Mouse (Mus musculus): ENCODE results near the gene Esrrg. TPM values are rescaled to one million over a fixed set of nuclear protein-coding genes. Genes with fewer than 3 reads are reported as not detected.

Gene Esrrg
- polyA plus RNA-seq, 1 experiment from 2014 or later: 34.2 TPM

GRCm38 (mm10) chr1:187787055-187788016 lies 178.7 kb downstream of the Esrrg start:
- no peak overlapping the region for H3K9ac ChIP-seq (ENCODE audit: low read depth, low read length)
- H3K27ac ChIP-seq (ENCODE audit: low read depth, low read length): no peak overlapping the region
- no peaks in the 10 kb centered on the region for H3K9me3 ChIP-seq (replicated peaks; ENCODE audit: control insufficient read depth, low read length)
- 63% methylated on average over 7 of the region's 7 CpGs for WGBS (ENCODE audit: insufficient replicate concordance)
- no peak overlapping the region for H3K4me2 ChIP-seq
- no peaks in the 10 kb centered on the region for H3K36me3 ChIP-seq (ENCODE audit: control insufficient read depth, insufficient read depth, low read length)
- H3K4me1 ChIP-seq (ENCODE audit: control insufficient read depth, insufficient read depth, low read length): no peaks in the 10 kb centered on the region
- H3K27me3 ChIP-seq (ENCODE audit: control insufficient read depth, insufficient read depth, low read length): no peaks in the 10 kb centered on the region
- ATAC-seq (replicated peaks; ENCODE audit: insufficient number of reproducible peaks, low FRiP score, low TSS enrichment): no peak
- no peak overlapping the region for H3K4me3 ChIP-seq (ENCODE audit: low read depth, low read length)

GRCm38 (mm10) chr1:187794240-187794930 lies 185.8 kb downstream of the Esrrg start:
- Histone ChIP-seq H3K36me3 (ENCODE audit: control insufficient read depth, insufficient read depth, low read length) (no peaks in the 10 kb centered on the region), H3K27ac (ENCODE audit: low read depth, low read length) (no peak overlapping the region), H3K4me3 (ENCODE audit: low read depth, low read length) (no peak overlapping the region), H3K4me2 (no peak overlapping the region), H3K9ac (ENCODE audit: low read depth, low read length) (no peak overlapping the region), H3K4me1 (ENCODE audit: control insufficient read depth, insufficient read depth, low read length) (peaks cover 10% of the 10 kb centered on the region), H3K27me3 (ENCODE audit: control insufficient read depth, insufficient read depth, low read length) (no peaks in the 10 kb centered on the region), H3K9me3 (replicated peaks; ENCODE audit: control insufficient read depth, low read length) (no peaks in the 10 kb centered on the region)
- ATAC-seq (replicated peaks; ENCODE audit: insufficient number of reproducible peaks, low FRiP score, low TSS enrichment): no peak
- WGBS (ENCODE audit: insufficient replicate concordance): 86% methylated on average over 5 of the region's 5 CpGs

GRCm38 (mm10) chr1:187795551-187795950 lies 187.0 kb downstream of the Esrrg start:
- Histone ChIP-seq H3K4me2 (no peak overlapping the region), H3K4me1 (ENCODE audit: control insufficient read depth, insufficient read depth, low read length) (peaks cover 10% of the 10 kb centered on the region), H3K27me3 (ENCODE audit: control insufficient read depth, insufficient read depth, low read length) (no peaks in the 10 kb centered on the region), H3K4me3 (ENCODE audit: low read depth, low read length) (no peak overlapping the region), H3K9ac (ENCODE audit: low read depth, low read length) (no peak overlapping the region), H3K27ac (ENCODE audit: low read depth, low read length) (peak overlapping the region; percentile 32; the same call in 1 of the 2 replicates), H3K9me3 (replicated peaks; ENCODE audit: control insufficient read depth, low read length) (no peaks in the 10 kb centered on the region), H3K36me3 (ENCODE audit: control insufficient read depth, insufficient read depth, low read length) (no peaks in the 10 kb centered on the region)
- WGBS (ENCODE audit: insufficient replicate concordance): 53% methylated on average over 3 of the region's 3 CpGs
- no peak for ATAC-seq (replicated peaks; ENCODE audit: insufficient number of reproducible peaks, low FRiP score, low TSS enrichment)

- H3K36me3 ChIP-seq (ENCODE audit: control insufficient read depth, insufficient read depth, low read length): no peaks in the 10 kb centered on the region
- ATAC-seq (replicated peaks; ENCODE audit: insufficient number of reproducible peaks, low FRiP score, low TSS enrichment): no peak
- H3K27ac ChIP-seq (ENCODE audit: low read depth, low read length): no peak overlapping the region
- WGBS (ENCODE audit: insufficient replicate concordance): 65% methylated on average over 7 of the region's 7 CpGs
- no peaks in the 10 kb centered on the region for H3K27me3 ChIP-seq (ENCODE audit: control insufficient read depth, insufficient read depth, low read length)
- no peak overlapping the region for H3K4me3 ChIP-seq (ENCODE audit: low read depth, low read length)
- no peak overlapping the region for H3K4me2 ChIP-seq
- peaks cover 20% of the 10 kb centered on the region for H3K4me1 ChIP-seq (ENCODE audit: control insufficient read depth, insufficient read depth, low read length)
- H3K9me3 ChIP-seq (replicated peaks; ENCODE audit: control insufficient read depth, low read length): no peaks in the 10 kb centered on the region
- no peak overlapping the region for H3K9ac ChIP-seq (ENCODE audit: low read depth, low read length)
Observed at GRCm38 (mm10) chr1:187799300-187799699, 190.7 kb downstream of the Esrrg start.

GRCm38 (mm10) chr1:187800761-187801160 lies 192.2 kb downstream of the Esrrg start:
- H3K4me2 ChIP-seq: no peak overlapping the region
- H3K4me3 ChIP-seq (ENCODE audit: low read depth, low read length): no peak overlapping the region
- H3K9ac ChIP-seq (ENCODE audit: low read depth, low read length): no peak overlapping the region
- no peaks in the 10 kb centered on the region for H3K36me3 ChIP-seq (ENCODE audit: control insufficient read depth, insufficient read depth, low read length)
- WGBS (ENCODE audit: insufficient replicate concordance): 62% methylated on average over 10 of the region's 10 CpGs
- no peaks in the 10 kb centered on the region for H3K27me3 ChIP-seq (ENCODE audit: control insufficient read depth, insufficient read depth, low read length)
- no peak for ATAC-seq (replicated peaks; ENCODE audit: insufficient number of reproducible peaks, low FRiP score, low TSS enrichment)
- H3K9me3 ChIP-seq (replicated peaks; ENCODE audit: control insufficient read depth, low read length): no peaks in the 10 kb centered on the region
- no peak overlapping the region for H3K27ac ChIP-seq (ENCODE audit: low read depth, low read length)
- peaks cover 18% of the 10 kb centered on the region for H3K4me1 ChIP-seq (ENCODE audit: control insufficient read depth, insufficient read depth, low read length)

- H3K9me3 ChIP-seq (replicated peaks; ENCODE audit: control insufficient read depth, low read length): no peaks in the 10 kb centered on the region
- peaks cover 15% of the 10 kb centered on the region for H3K4me1 ChIP-seq (ENCODE audit: control insufficient read depth, insufficient read depth, low read length)
- no peak overlapping the region for H3K27ac ChIP-seq (ENCODE audit: low read depth, low read length)
- no peak overlapping the region for H3K4me2 ChIP-seq
- no peak overlapping the region for H3K4me3 ChIP-seq (ENCODE audit: low read depth, low read length)
- no peaks in the 10 kb centered on the region for H3K36me3 ChIP-seq (ENCODE audit: control insufficient read depth, insufficient read depth, low read length)
- H3K9ac ChIP-seq (ENCODE audit: low read depth, low read length): no peak overlapping the region
- 52% methylated on average over 5 of the region's 5 CpGs for WGBS (ENCODE audit: insufficient replicate concordance)
- no peak for ATAC-seq (replicated peaks; ENCODE audit: insufficient number of reproducible peaks, low FRiP score, low TSS enrichment)
- no peaks in the 10 kb centered on the region for H3K27me3 ChIP-seq (ENCODE audit: control insufficient read depth, insufficient read depth, low read length)
Observed at GRCm38 (mm10) chr1:187803566-187803965, 195.0 kb downstream of the Esrrg start.

- no peak for ATAC-seq (replicated peaks; ENCODE audit: insufficient number of reproducible peaks, low FRiP score, low TSS enrichment)
- Histone ChIP-seq H3K9ac (ENCODE audit: low read depth, low read length) (no peak overlapping the region), H3K4me2 (no peak overlapping the region), H3K36me3 (ENCODE audit: control insufficient read depth, insufficient read depth, low read length) (no peaks in the 10 kb centered on the region), H3K4me1 (ENCODE audit: control insufficient read depth, insufficient read depth, low read length) (peaks cover 15% of the 10 kb centered on the region), H3K4me3 (ENCODE audit: low read depth, low read length) (no peak overlapping the region), H3K27ac (ENCODE audit: low read depth, low read length) (no peak overlapping the region), H3K9me3 (replicated peaks; ENCODE audit: control insufficient read depth, low read length) (no peaks in the 10 kb centered on the region), H3K27me3 (ENCODE audit: control insufficient read depth, insufficient read depth, low read length) (no peaks in the 10 kb centered on the region)
- WGBS (ENCODE audit: insufficient replicate concordance): 12% methylated on average over 5 of the region's 5 CpGs
Observed at GRCm38 (mm10) chr1:187803997-187804396, 195.4 kb downstream of the Esrrg start.

- ATAC-seq (replicated peaks; ENCODE audit: insufficient number of reproducible peaks, low FRiP score, low TSS enrichment): no peak
- Histone ChIP-seq H3K4me3 (ENCODE audit: low read depth, low read length) (no peak overlapping the region), H3K36me3 (ENCODE audit: control insufficient read depth, insufficient read depth, low read length) (no peaks in the 10 kb centered on the region), H3K9me3 (replicated peaks; ENCODE audit: control insufficient read depth, low read length) (no peaks in the 10 kb centered on the region), H3K27ac (ENCODE audit: low read depth, low read length) (no peak overlapping the region), H3K9ac (ENCODE audit: low read depth, low read length) (no peak overlapping the region), H3K27me3 (ENCODE audit: control insufficient read depth, insufficient read depth, low read length) (no peaks in the 10 kb centered on the region), H3K4me2 (no peak overlapping the region), H3K4me1 (ENCODE audit: control insufficient read depth, insufficient read depth, low read length) (peaks cover 15% of the 10 kb centered on the region)
- 76% methylated on average over 6 of the region's 6 CpGs for WGBS (ENCODE audit: insufficient replicate concordance)
Observed at GRCm38 (mm10) chr1:187805001-187805400, 196.4 kb downstream of the Esrrg start.

Data from heart, embryonic 11.5 days (tissue).